Mouse (Mus musculus) right cerebral cortex, postnatal 36 days (tissue): ENCODE data around the gene Itpr1.

Experiments used
- DNase-seq, 2 experiments: peaks; one replicate each; pipeline ENCODE4 v3.0.0; 2022; ENCODE audit warnings: low spot score in 2 of 2, mixed read lengths in 1 of 2

Itpr1 gene

GRCm38 (mm10) chr6:108239056-108239455 lies 26.2 kb downstream of the Itpr1 start:
- DNase-seq, result no peak

- DNase-seq, result no peak
Measured at GRCm38 (mm10) chr6:108240004-108240403, 27.1 kb downstream of the Itpr1 start.

- DNase-seq, result no peak
Measured at GRCm38 (mm10) chr6:108240754-108241153, 27.9 kb downstream of the Itpr1 start.

- no peak for DNase-seq
Measured at GRCm38 (mm10) chr6:108244571-108244970, 31.7 kb downstream of the Itpr1 start.

GRCm38 (mm10) chr6:108246369-108247085 lies 33.6 kb downstream of the Itpr1 start:
- DNase-seq, result no peak

- DNase-seq, result no peak
Measured at GRCm38 (mm10) chr6:108247211-108247610, 34.3 kb downstream of the Itpr1 start.

GRCm38 (mm10) chr6:108248519-108248918 lies 35.6 kb downstream of the Itpr1 start:
- DNase-seq, result no peak

- no peak for DNase-seq
Measured at GRCm38 (mm10) chr6:108249031-108249917, 36.4 kb downstream of the Itpr1 start.

- DNase-seq, result no peak
Measured at GRCm38 (mm10) chr6:108249918-108250225, 37.0 kb downstream of the Itpr1 start.

GRCm38 (mm10) chr6:108250416-108250815 lies 37.5 kb downstream of the Itpr1 start:
- no peak for DNase-seq

GRCm38 (mm10) chr6:108252565-108253360 lies 39.9 kb downstream of the Itpr1 start:
- no peak for DNase-seq

GRCm38 (mm10) chr6:108254132-108255064 lies 41.5 kb downstream of the Itpr1 start:
- no peak for DNase-seq

GRCm38 (mm10) chr6:108255880-108256279 lies 43.0 kb downstream of the Itpr1 start:
- DNase-seq, result no peak

- DNase-seq, result no peak
Measured at GRCm38 (mm10) chr6:108257225-108257624, 44.3 kb downstream of the Itpr1 start.

- DNase-seq, result no peak
Measured at GRCm38 (mm10) chr6:108258631-108259030, 45.7 kb downstream of the Itpr1 start.

GRCm38 (mm10) chr6:108259671-108260070 lies 46.8 kb downstream of the Itpr1 start:
- no peak for DNase-seq

GRCm38 (mm10) chr6:108261506-108261905 lies 48.6 kb downstream of the Itpr1 start:
- DNase-seq, result no peak

- no peak for DNase-seq
Measured at GRCm38 (mm10) chr6:108264164-108264563, 51.3 kb downstream of the Itpr1 start.

GRCm38 (mm10) chr6:108273451-108273850 lies 60.6 kb downstream of the Itpr1 start:
- DNase-seq, result no peak

GRCm38 (mm10) chr6:108274364-108275084 lies 61.6 kb downstream of the Itpr1 start:
- no peak for DNase-seq
